Mouse (Mus musculus): Measurements from ENCODE around the gene Tnfaip2. TPM values are rescaled to one million over a fixed set of nuclear protein-coding genes. Genes with fewer than 3 reads are reported as not detected.

The Tnfaip2 gene
- total and polyA plus RNA-seq, 2 experiments, result 10.0 to 28.9 TPM

DNA sequence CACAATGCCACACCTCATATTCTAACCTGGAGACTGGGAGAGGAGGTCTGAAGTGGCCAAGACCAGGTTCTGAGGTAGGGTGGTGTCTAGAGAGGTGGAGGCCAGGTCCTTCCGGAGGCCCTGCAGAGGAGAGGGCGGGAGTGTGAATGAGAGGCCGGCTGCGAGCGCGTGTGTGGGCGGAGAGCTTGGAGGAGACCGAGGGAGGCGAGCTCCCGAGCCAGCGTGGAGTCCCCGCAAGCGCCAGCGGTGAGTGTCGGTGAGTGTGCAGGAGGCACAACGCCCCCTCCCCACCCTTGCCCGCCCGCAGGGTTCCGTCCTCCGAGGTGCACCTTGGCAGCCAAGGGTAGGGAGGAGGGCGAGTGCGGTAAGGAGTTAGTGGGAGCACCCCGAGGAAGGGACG is 35.6 kb upstream of the Tnfaip2 start, which contains the start of gene Lbhd2:
Gene Lbhd2, plus strand, starts transcription at position 188 of the 400 bp plus-strand sequence.
- no peak within 1 kb of the TSS for H3K4me3 ChIP-seq (ENCODE audit: insufficient read depth, low read depth, low read length)
- WGBS, result 12% methylated on average over 24 of the region's 24 CpGs
- H3K27me3 ChIP-seq (ENCODE audit: control insufficient read depth, insufficient read depth, low read length), result peaks cover 6% of the 10 kb centered on the region
- no peak for TF ChIP-seq CTCF (IDR thresholded peaks at IDR 0.05; ENCODE audit: low read depth, low read length)
- TF ChIP-seq POLR2A (IDR thresholded peaks at IDR 0.05; ENCODE audit: extremely low read depth, insufficient read depth, low read length), result no peak
- no peak for DNase-seq (ENCODE audit: extremely low read depth, low read depth, low spot score)
- no peaks in the 10 kb centered on the region for H3K36me3 ChIP-seq (ENCODE audit: control insufficient read depth, insufficient read depth, low read length)
- no peak within 1 kb of the TSS for H3K9ac ChIP-seq (ENCODE audit: low read depth, low read length)
- H3K27ac ChIP-seq (replicated peaks; ENCODE audit: insufficient read depth, low read depth, low read length), result no peak within 1 kb of the TSS
- no peaks in the 10 kb centered on the region for H3K4me1 ChIP-seq (ENCODE audit: control insufficient read depth, insufficient read depth, low read length)
- no peaks in the 10 kb centered on the region for H3K79me2 ChIP-seq (ENCODE audit: control insufficient read depth, insufficient read depth, low read length)

GRCm38 (mm10) chr12:111409583-111409982 is 32.7 kb upstream of the Tnfaip2 start:
- Histone ChIP-seq H3K4me3 (ENCODE audit: insufficient read depth, low read depth, low read length) (no peak overlapping the region), H3K27ac (replicated peaks; ENCODE audit: insufficient read depth, low read depth, low read length) (no peak overlapping the region), H3K9ac (ENCODE audit: low read depth, low read length) (no peak overlapping the region), H3K79me2 (ENCODE audit: control insufficient read depth, insufficient read depth, low read length) (no peaks in the 10 kb centered on the region), H3K27me3 (ENCODE audit: control insufficient read depth, insufficient read depth, low read length) (peaks cover 6% of the 10 kb centered on the region), H3K36me3 (ENCODE audit: control insufficient read depth, insufficient read depth, low read length) (no peaks in the 10 kb centered on the region), H3K4me1 (ENCODE audit: control insufficient read depth, insufficient read depth, low read length) (no peaks in the 10 kb centered on the region)
- TF ChIP-seq POLR2A (IDR thresholded peaks at IDR 0.05; ENCODE audit: extremely low read depth, insufficient read depth, low read length) (no peak), CTCF (IDR thresholded peaks at IDR 0.05; ENCODE audit: low read depth, low read length) (no peak)
- WGBS, result 77% methylated on average over 5 of the region's 5 CpGs
- DNase-seq (ENCODE audit: extremely low read depth, low read depth, low spot score), result no peak

- no peak for DNase-seq (ENCODE audit: extremely low read depth, low read depth, low spot score)
- Histone ChIP-seq H3K27ac (replicated peaks; ENCODE audit: insufficient read depth, low read depth, low read length) (no peak overlapping the region), H3K36me3 (ENCODE audit: control insufficient read depth, insufficient read depth, low read length) (no peaks in the 10 kb centered on the region), H3K79me2 (ENCODE audit: control insufficient read depth, insufficient read depth, low read length) (no peaks in the 10 kb centered on the region), H3K27me3 (ENCODE audit: control insufficient read depth, insufficient read depth, low read length) (peaks cover 3% of the 10 kb centered on the region), H3K9ac (ENCODE audit: low read depth, low read length) (no peak overlapping the region), H3K4me3 (ENCODE audit: insufficient read depth, low read depth, low read length) (no peak overlapping the region), H3K4me1 (ENCODE audit: control insufficient read depth, insufficient read depth, low read length) (peaks cover under 1% of the 10 kb centered on the region; the same call in 1 of the 2 replicates)
- no peak for TF ChIP-seq CTCF (IDR thresholded peaks at IDR 0.05; ENCODE audit: low read depth, low read length)
- no peak for TF ChIP-seq POLR2A (IDR thresholded peaks at IDR 0.05; ENCODE audit: extremely low read depth, insufficient read depth, low read length)
- 92% methylated on average over 8 of the region's 8 CpGs for WGBS
Observed at GRCm38 (mm10) chr12:111411631-111412355, 30.5 kb upstream of the Tnfaip2 start.

GRCm38 (mm10) chr12:111412581-111413284 is 29.5 kb upstream of the Tnfaip2 start:
- H3K27ac ChIP-seq (replicated peaks; ENCODE audit: insufficient read depth, low read depth, low read length), result no peak overlapping the region
- no peak overlapping the region for H3K9ac ChIP-seq (ENCODE audit: low read depth, low read length)
- no peak overlapping the region for H3K4me3 ChIP-seq (ENCODE audit: insufficient read depth, low read depth, low read length)
- H3K4me1 ChIP-seq (ENCODE audit: control insufficient read depth, insufficient read depth, low read length), result peaks cover 3% of the 10 kb centered on the region; the same call in 1 of the 2 replicates
- 64% methylated on average over 12 of the region's 12 CpGs for WGBS
- TF ChIP-seq CTCF (IDR thresholded peaks at IDR 0.05; ENCODE audit: low read depth, low read length) (no peak), POLR2A (IDR thresholded peaks at IDR 0.05; ENCODE audit: extremely low read depth, insufficient read depth, low read length) (no peak)
- H3K27me3 ChIP-seq (ENCODE audit: control insufficient read depth, insufficient read depth, low read length), result no peaks in the 10 kb centered on the region
- DNase-seq (ENCODE audit: extremely low read depth, low read depth, low spot score), result no peak
- H3K36me3 ChIP-seq (ENCODE audit: control insufficient read depth, insufficient read depth, low read length), result no peaks in the 10 kb centered on the region
- H3K79me2 ChIP-seq (ENCODE audit: control insufficient read depth, insufficient read depth, low read length), result no peaks in the 10 kb centered on the region

- Histone ChIP-seq H3K9ac (ENCODE audit: low read depth, low read length) (no peak overlapping the region), H3K27me3 (ENCODE audit: control insufficient read depth, insufficient read depth, low read length) (no peaks in the 10 kb centered on the region), H3K79me2 (ENCODE audit: control insufficient read depth, insufficient read depth, low read length) (no peaks in the 10 kb centered on the region), H3K4me3 (ENCODE audit: insufficient read depth, low read depth, low read length) (no peak overlapping the region), H3K36me3 (ENCODE audit: control insufficient read depth, insufficient read depth, low read length) (no peaks in the 10 kb centered on the region), H3K27ac (replicated peaks; ENCODE audit: insufficient read depth, low read depth, low read length) (no peak overlapping the region), H3K4me1 (ENCODE audit: control insufficient read depth, insufficient read depth, low read length) (peaks cover 3% of the 10 kb centered on the region; the same call in 1 of the 2 replicates)
- peak; percentile 68 for DNase-seq (ENCODE audit: extremely low read depth, low read depth, low spot score)
- WGBS, result 2% methylated on average over 21 of the region's 21 CpGs
- TF ChIP-seq CTCF (IDR thresholded peaks at IDR 0.05; ENCODE audit: low read depth, low read length) (peak; percentile 99), POLR2A (IDR thresholded peaks at IDR 0.05; ENCODE audit: extremely low read depth, insufficient read depth, low read length) (no peak)
Observed at GRCm38 (mm10) chr12:111413300-111413699, 29.0 kb upstream of the Tnfaip2 start.

Data from liver, adult 2 months (tissue).